Mouse (Mus musculus): ENCODE measurements around the gene Rem2.

- TF ChIP-seq CTCF (IDR thresholded peaks at IDR 0.05; ENCODE audit: extremely low read depth, insufficient read depth, low read length) (no peak), POLR2A (IDR thresholded peaks at IDR 0.05; ENCODE audit: extremely low read depth, insufficient read depth, low read length) (no peak)
These were observed 33.4 kb upstream of the Rem2 start for GRCm38 (mm10) chr14:54442548-54442947.

Data from cortical plate, adult 2 months (tissue).